Mouse (Mus musculus): ENCODE results near the gene Krt33a. TPM values are rescaled to one million over a fixed set of nuclear protein-coding genes. Genes with fewer than 3 reads are reported as not detected.

The Krt33a gene
- not detected in 2 replicates for polyA plus RNA-seq (2014; fragmentation: Nextera tagmentation; extraction: Ambion mirVana)

- Histone ChIP-seq H3K36me3 (replicated peaks; ENCODE audit: control insufficient read depth, insufficient read depth, low read depth, low read length) (no peaks in the 10 kb centered on the region), H3K4me1 (ENCODE audit: control insufficient read depth, insufficient read depth, low read length) (no peaks in the 10 kb centered on the region), H3K9me3 (replicated peaks; ENCODE audit: control insufficient read depth, low read length) (no peaks in the 10 kb centered on the region), H3K4me3 (ENCODE audit: low read depth, low read length) (no peak within 1 kb of the TSS), H3K27me3 (ENCODE audit: control insufficient read depth, insufficient read depth, low read length) (no peaks in the 10 kb centered on the region), H3K27ac (replicated peaks; ENCODE audit: low read depth, low read length) (no peak within 1 kb of the TSS), H3K9ac (replicated peaks; ENCODE audit: low read length) (no peak within 1 kb of the TSS), H3K4me2 (ENCODE audit: low read depth, low read length) (no peak within 1 kb of the TSS)
- DNase-seq (ENCODE audit: low spot score), result no peak
- WGBS, result 93% methylated on average over 4 of the region's 4 CpGs
- ATAC-seq (replicated peaks; ENCODE audit: insufficient number of reproducible peaks, low FRiP score, low TSS enrichment, low read depth), result no peak
These were observed at the start of gene Krt33a for GRCm38 (mm10) chr11:100016112-100016511. TSS of gene Krt33a (minus strand) at chr11:100016212.

DNA sequence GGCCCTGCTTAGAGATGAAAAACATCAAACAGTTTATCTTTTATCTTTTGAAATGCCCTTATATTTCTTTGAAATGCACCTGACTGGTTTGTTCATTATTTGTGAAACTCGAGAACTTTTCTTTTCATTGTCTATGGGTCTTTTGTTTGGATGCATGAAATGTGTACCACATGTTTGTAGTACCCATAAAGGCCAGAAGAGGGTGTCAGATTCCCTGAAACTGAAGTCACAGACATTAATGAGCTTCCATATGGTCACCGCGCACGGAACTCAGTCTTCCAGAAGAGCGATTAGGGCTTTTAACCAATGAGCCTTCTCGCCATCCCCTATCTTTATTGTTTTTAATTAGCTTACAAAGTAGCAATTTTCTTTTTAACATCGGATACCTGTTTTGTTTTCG lies 42.9 kb upstream of the Krt33a start:
- no peak for ATAC-seq (replicated peaks; ENCODE audit: insufficient number of reproducible peaks, low FRiP score, low TSS enrichment, low read depth)
- H3K4me1 ChIP-seq (ENCODE audit: control insufficient read depth, insufficient read depth, low read length), result no peaks in the 10 kb centered on the region
- H3K4me2 ChIP-seq (ENCODE audit: low read depth, low read length), result no peak overlapping the region
- no peaks in the 10 kb centered on the region for H3K36me3 ChIP-seq (replicated peaks; ENCODE audit: control insufficient read depth, insufficient read depth, low read depth, low read length)
- H3K27ac ChIP-seq (replicated peaks; ENCODE audit: low read depth, low read length), result no peak overlapping the region
- H3K4me3 ChIP-seq (ENCODE audit: low read depth, low read length), result no peak overlapping the region
- no peaks in the 10 kb centered on the region for H3K9me3 ChIP-seq (replicated peaks; ENCODE audit: control insufficient read depth, low read length)
- DNase-seq (ENCODE audit: low spot score), result peak; percentile 27
- H3K27me3 ChIP-seq (ENCODE audit: control insufficient read depth, insufficient read depth, low read length), result no peaks in the 10 kb centered on the region
- 70% methylated on average over 8 of the region's 8 CpGs for WGBS
- H3K9ac ChIP-seq (replicated peaks; ENCODE audit: low read length), result no peak overlapping the region

GRCm38 (mm10) chr11:100055686-100056655 lies 40.0 kb upstream of the Krt33a start:
- no peak overlapping the region for H3K4me2 ChIP-seq (ENCODE audit: low read depth, low read length)
- no peaks in the 10 kb centered on the region for H3K9me3 ChIP-seq (replicated peaks; ENCODE audit: control insufficient read depth, low read length)
- H3K4me1 ChIP-seq (ENCODE audit: control insufficient read depth, insufficient read depth, low read length), result no peaks in the 10 kb centered on the region
- DNase-seq (ENCODE audit: low spot score) (no peak), ATAC-seq (replicated peaks; ENCODE audit: insufficient number of reproducible peaks, low FRiP score, low TSS enrichment, low read depth) (no peak)
- no peaks in the 10 kb centered on the region for H3K36me3 ChIP-seq (replicated peaks; ENCODE audit: control insufficient read depth, insufficient read depth, low read depth, low read length)
- no peak overlapping the region for H3K4me3 ChIP-seq (ENCODE audit: low read depth, low read length)
- H3K27me3 ChIP-seq (ENCODE audit: control insufficient read depth, insufficient read depth, low read length), result no peaks in the 10 kb centered on the region
- 78% methylated on average over 9 of the region's 9 CpGs for WGBS
- no peak overlapping the region for H3K27ac ChIP-seq (replicated peaks; ENCODE audit: low read depth, low read length)
- H3K9ac ChIP-seq (replicated peaks; ENCODE audit: low read length), result no peak overlapping the region

- no peaks in the 10 kb centered on the region for H3K36me3 ChIP-seq (replicated peaks; ENCODE audit: control insufficient read depth, insufficient read depth, low read depth, low read length)
- no peaks in the 10 kb centered on the region for H3K4me1 ChIP-seq (ENCODE audit: control insufficient read depth, insufficient read depth, low read length)
- H3K9me3 ChIP-seq (replicated peaks; ENCODE audit: control insufficient read depth, low read length), result no peaks in the 10 kb centered on the region
- DNase-seq (ENCODE audit: low spot score) (no peak), ATAC-seq (replicated peaks; ENCODE audit: insufficient number of reproducible peaks, low FRiP score, low TSS enrichment, low read depth) (no peak)
- no peak within 1 kb of the TSS for H3K27ac ChIP-seq (replicated peaks; ENCODE audit: low read depth, low read length)
- no peaks in the 10 kb centered on the region for H3K27me3 ChIP-seq (ENCODE audit: control insufficient read depth, insufficient read depth, low read length)
- 82% methylated on average over 3 of the region's 3 CpGs for WGBS
- H3K4me2 ChIP-seq (ENCODE audit: low read depth, low read length), result no peak within 1 kb of the TSS
- no peak within 1 kb of the TSS for H3K9ac ChIP-seq (replicated peaks; ENCODE audit: low read length)
- H3K4me3 ChIP-seq (ENCODE audit: low read depth, low read length), result no peak within 1 kb of the TSS
These were observed 34.4 kb upstream of the Krt33a start, which contains the start of gene Krt31 for GRCm38 (mm10) chr11:100050451-100050850. TSS of gene Krt31 (minus strand) at chr11:100050551.

DNA sequence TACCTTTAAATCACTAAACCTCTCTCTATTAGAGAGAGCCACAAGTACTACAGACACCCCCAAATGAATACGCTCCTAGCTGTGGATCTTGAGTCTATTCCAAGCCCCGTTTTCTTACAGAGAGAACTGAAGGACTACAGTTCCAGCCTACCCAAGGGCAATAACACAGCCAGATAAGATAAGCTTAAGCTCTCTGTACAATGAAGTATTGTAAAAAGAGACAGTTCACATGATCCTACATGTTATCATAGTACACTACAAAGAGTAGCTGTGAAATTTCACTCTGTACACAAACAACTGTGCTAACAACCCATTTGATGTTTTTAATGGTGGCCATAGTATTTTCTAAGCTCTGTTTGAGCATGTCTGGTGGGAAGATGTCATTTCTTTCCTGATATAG lies 31.2 kb upstream of the Krt33a start:
- DNase-seq (ENCODE audit: low spot score), result no peak
- Histone ChIP-seq H3K9ac (replicated peaks; ENCODE audit: low read length) (no peak overlapping the region), H3K4me1 (ENCODE audit: control insufficient read depth, insufficient read depth, low read length) (no peaks in the 10 kb centered on the region), H3K27ac (replicated peaks; ENCODE audit: low read depth, low read length) (no peak overlapping the region), H3K27me3 (ENCODE audit: control insufficient read depth, insufficient read depth, low read length) (no peaks in the 10 kb centered on the region), H3K4me2 (ENCODE audit: low read depth, low read length) (no peak overlapping the region), H3K4me3 (ENCODE audit: low read depth, low read length) (no peak overlapping the region), H3K36me3 (replicated peaks; ENCODE audit: control insufficient read depth, insufficient read depth, low read depth, low read length) (no peaks in the 10 kb centered on the region), H3K9me3 (replicated peaks; ENCODE audit: control insufficient read depth, low read length) (no peaks in the 10 kb centered on the region)
- ATAC-seq (replicated peaks; ENCODE audit: insufficient number of reproducible peaks, low FRiP score, low TSS enrichment, low read depth), result no peak
- 86% methylated on average over 2 of the region's 2 CpGs for WGBS

GRCm38 (mm10) chr11:100046303-100046866 lies 30.4 kb upstream of the Krt33a start:
- DNase-seq (ENCODE audit: low spot score) (no peak), ATAC-seq (replicated peaks; ENCODE audit: insufficient number of reproducible peaks, low FRiP score, low TSS enrichment, low read depth) (no peak)
- no peak overlapping the region for H3K9ac ChIP-seq (replicated peaks; ENCODE audit: low read length)
- no peaks in the 10 kb centered on the region for H3K4me1 ChIP-seq (ENCODE audit: control insufficient read depth, insufficient read depth, low read length)
- H3K9me3 ChIP-seq (replicated peaks; ENCODE audit: control insufficient read depth, low read length), result no peaks in the 10 kb centered on the region
- H3K4me2 ChIP-seq (ENCODE audit: low read depth, low read length), result no peak overlapping the region
- no peaks in the 10 kb centered on the region for H3K27me3 ChIP-seq (ENCODE audit: control insufficient read depth, insufficient read depth, low read length)
- 84% methylated on average over 6 of the region's 6 CpGs for WGBS
- no peaks in the 10 kb centered on the region for H3K36me3 ChIP-seq (replicated peaks; ENCODE audit: control insufficient read depth, insufficient read depth, low read depth, low read length)
- H3K27ac ChIP-seq (replicated peaks; ENCODE audit: low read depth, low read length), result no peak overlapping the region
- H3K4me3 ChIP-seq (ENCODE audit: low read depth, low read length), result no peak overlapping the region

DNA sequence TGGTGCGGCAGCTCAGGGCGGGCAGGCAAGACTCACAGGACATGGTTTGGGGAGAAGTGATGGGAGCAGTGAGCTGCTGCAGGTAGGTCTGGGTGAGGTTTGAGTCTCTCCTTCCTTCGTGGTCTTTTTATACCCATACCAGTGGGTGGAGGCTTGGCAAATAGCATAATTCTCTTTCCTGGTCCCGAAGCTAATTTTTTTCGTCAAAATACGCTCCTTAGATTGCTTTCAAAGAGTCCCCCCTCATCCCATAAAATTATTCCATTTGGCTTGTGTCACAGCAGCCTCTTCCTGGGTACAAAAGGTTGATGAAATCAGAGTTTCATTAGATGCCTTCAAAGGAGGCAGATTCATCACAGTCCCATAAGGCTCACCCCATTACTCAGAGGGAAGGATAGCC lies 25.4 kb upstream of the Krt33a start, which contains the start of gene Krt34:
Gene Krt34 (minus strand): TSS at position 101 of the 400 bp plus-strand sequence.
- no peak within 1 kb of the TSS for H3K4me3 ChIP-seq (ENCODE audit: low read depth, low read length)
- 84% methylated on average over 6 of the region's 6 CpGs for WGBS
- H3K27ac ChIP-seq (replicated peaks; ENCODE audit: low read depth, low read length), result no peak within 1 kb of the TSS
- H3K36me3 ChIP-seq (replicated peaks; ENCODE audit: control insufficient read depth, insufficient read depth, low read depth, low read length), result no peaks in the 10 kb centered on the region
- no peaks in the 10 kb centered on the region for H3K27me3 ChIP-seq (ENCODE audit: control insufficient read depth, insufficient read depth, low read length)
- H3K9me3 ChIP-seq (replicated peaks; ENCODE audit: control insufficient read depth, low read length), result no peaks in the 10 kb centered on the region
- H3K4me2 ChIP-seq (ENCODE audit: low read depth, low read length), result no peak within 1 kb of the TSS
- DNase-seq (ENCODE audit: low spot score) (no peak), ATAC-seq (replicated peaks; ENCODE audit: insufficient number of reproducible peaks, low FRiP score, low TSS enrichment, low read depth) (no peak)
- no peak within 1 kb of the TSS for H3K9ac ChIP-seq (replicated peaks; ENCODE audit: low read length)
- H3K4me1 ChIP-seq (ENCODE audit: control insufficient read depth, insufficient read depth, low read length), result no peaks in the 10 kb centered on the region

DNA sequence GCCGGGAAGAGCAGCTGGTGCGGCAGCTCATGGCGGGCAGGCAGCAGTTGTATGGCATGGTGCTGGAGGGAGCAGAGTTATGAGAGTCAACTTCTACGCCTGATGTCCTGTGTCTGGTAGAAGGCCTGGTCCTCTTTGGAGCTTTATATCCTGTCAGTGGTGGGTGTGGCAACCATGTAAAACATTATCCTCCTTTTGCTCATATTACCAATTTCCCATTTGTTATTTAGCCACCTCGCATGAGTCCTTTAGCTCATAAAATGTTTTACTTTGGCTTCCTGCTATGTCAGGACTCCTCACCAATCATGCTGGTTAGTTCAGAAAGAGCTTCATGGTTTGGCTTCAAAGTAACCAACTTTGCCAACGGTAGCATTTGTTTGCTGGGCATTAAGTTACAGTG lies 13.8 kb upstream of the Krt33a start, which contains the start of gene Krt33b:
Gene Krt33b (minus strand): TSS at position 101 of the 400 bp plus-strand sequence.
- H3K4me3 ChIP-seq (ENCODE audit: low read depth, low read length), result no peak within 1 kb of the TSS
- no peak within 1 kb of the TSS for H3K9ac ChIP-seq (replicated peaks; ENCODE audit: low read length)
- ATAC-seq (replicated peaks; ENCODE audit: insufficient number of reproducible peaks, low FRiP score, low TSS enrichment, low read depth), result no peak
- DNase-seq (ENCODE audit: low spot score), result no peak
- H3K9me3 ChIP-seq (replicated peaks; ENCODE audit: control insufficient read depth, low read length), result no peaks in the 10 kb centered on the region
- H3K27me3 ChIP-seq (ENCODE audit: control insufficient read depth, insufficient read depth, low read length), result no peaks in the 10 kb centered on the region
- H3K27ac ChIP-seq (replicated peaks; ENCODE audit: low read depth, low read length), result no peak within 1 kb of the TSS
- 87% methylated on average over 6 of the region's 6 CpGs for WGBS
- no peaks in the 10 kb centered on the region for H3K36me3 ChIP-seq (replicated peaks; ENCODE audit: control insufficient read depth, insufficient read depth, low read depth, low read length)
- H3K4me1 ChIP-seq (ENCODE audit: control insufficient read depth, insufficient read depth, low read length), result no peaks in the 10 kb centered on the region
- H3K4me2 ChIP-seq (ENCODE audit: low read depth, low read length), result no peak within 1 kb of the TSS
